Mouse (Mus musculus) heart, postnatal 0 days (tissue): ENCODE data around the gene Pde8b.

Source experiments
- CTCF ChIP-seq: IDR thresholded peaks from 2 replicates; pipeline ENCODE4 v1.5.1; 2016; ENCODE audit warnings: antibody characterized with exemption, control low read depth, low read depth
- EP300 ChIP-seq: IDR thresholded peaks from 2 replicates; pipeline ENCODE4 v1.6.1; 2016; ENCODE audit warnings: antibody characterized with exemption, low read depth

DNA sequence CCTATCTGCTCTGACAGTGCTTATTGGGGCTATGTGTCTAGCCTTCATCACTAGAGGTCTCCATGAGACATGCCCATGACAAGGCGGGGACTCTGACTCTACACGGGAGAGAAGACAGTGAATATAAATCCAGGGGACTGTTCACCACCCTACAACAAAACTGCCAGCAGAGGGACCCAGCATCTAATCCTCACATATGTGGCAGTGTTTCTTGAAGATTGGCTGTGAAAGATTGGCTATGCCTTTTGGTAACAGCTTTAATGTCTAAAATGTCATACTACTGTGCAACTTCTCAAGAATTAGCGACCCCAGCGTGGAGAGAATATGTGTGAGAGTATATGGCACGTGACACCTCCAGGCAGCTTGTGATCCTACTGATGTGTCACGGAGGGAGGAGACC lies 182.3 kb downstream of the Pde8b start:
- TF ChIP-seq CTCF, result peak; percentile 48
- TF ChIP-seq EP300, result no peak
